Mouse (Mus musculus) fibroblast of lung, adult 2 months (primary cell): ENCODE measurements at regions not wholly inside any gene's neighbourhood (a gene's known extent, or its start where the extent isn't known, plus 50 kb on each side); places are given as distances from the start of the nearest gene placed in this dataset.
"Not testable (repeated sequence)": the region's sequence is repeated elsewhere in the genome, so short reads cannot be mapped to it uniquely, and the experiment has no call there.

Experiments
- DNase-seq: peaks from one replicate; pipeline ENCODE4 v3.0.0-alpha.2; 2011; ENCODE audit warnings: low read depth

DNA sequence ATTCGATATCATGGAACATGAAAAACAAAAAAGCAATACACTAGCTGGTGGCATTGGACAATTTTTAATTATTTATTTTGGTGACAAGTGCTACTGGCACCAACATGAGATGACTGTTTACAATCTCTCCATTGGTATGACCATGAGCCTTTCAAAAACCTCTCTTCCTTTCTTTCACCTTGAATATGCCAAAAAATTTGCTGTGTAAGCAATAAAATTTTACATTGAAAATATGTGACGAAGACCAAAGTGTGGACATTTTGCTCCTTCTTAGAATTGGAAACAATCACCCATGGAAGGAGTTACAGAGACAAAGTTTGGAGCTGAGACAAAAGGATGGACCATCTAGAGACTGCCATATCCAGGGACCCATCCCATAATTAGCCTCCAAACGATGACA, 83.4 kb upstream of the Gm49339 start:
- DNase-seq = not testable (repeated sequence)

GRCm38 (mm10) chr10:51405141-51405540, 75.3 kb upstream of the Gm49339 start:
- DNase-seq = peak; percentile 52

DNA sequence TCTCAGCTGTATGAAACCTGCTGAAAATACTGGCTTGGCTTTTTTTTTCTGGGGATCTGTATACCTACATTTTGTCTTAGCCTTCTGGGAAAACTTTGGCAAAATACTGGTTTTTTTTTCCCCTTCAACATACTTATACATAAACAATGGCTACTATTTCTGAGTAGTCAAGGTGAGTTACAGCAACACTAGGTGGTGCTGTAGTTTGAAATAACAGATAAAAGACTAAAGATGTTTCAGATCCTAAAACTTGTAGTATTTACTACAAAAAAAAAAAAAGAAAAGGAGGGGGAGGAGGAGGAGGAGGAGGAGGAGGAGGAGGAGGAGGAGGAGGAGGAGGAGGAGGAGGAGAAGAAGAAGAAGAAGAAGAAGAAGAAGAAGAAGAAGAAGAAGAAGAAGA, 67.6 kb upstream of the Gm49339 start:
- DNase-seq = no peak

GRCm38 (mm10) chr10:51414512-51414911, 65.9 kb upstream of the Gm49339 start:
- DNase-seq = no peak

- no peak for DNase-seq
These were observed 63.7 kb upstream of the Gm49339 start for GRCm38 (mm10) chr10:51416723-51417122.

- DNase-seq = no peak
These were observed 63.0 kb upstream of the Gm49339 start for GRCm38 (mm10) chr10:51417221-51417911.

DNA sequence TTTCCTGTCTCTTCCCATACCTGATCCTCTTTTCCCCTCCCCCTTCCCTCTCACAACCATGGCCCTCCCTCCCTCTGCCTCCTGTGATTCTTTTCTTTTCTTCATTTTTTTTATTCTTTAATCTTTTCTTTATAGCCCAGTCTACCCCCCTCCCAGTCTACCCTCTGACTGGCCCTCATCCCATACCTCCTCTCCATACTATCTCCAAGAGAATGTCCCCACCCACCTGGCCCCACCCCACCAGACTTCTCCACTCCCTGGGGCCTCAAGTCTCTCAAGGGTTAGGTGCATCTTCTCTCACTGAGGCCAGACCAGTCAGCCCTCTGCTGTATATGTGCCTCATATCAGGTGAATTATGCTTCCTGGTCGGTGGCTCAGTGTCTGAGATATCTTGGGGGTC, 61.9 kb upstream of the Gm49339 start:
- DNase-seq = no peak

DNA sequence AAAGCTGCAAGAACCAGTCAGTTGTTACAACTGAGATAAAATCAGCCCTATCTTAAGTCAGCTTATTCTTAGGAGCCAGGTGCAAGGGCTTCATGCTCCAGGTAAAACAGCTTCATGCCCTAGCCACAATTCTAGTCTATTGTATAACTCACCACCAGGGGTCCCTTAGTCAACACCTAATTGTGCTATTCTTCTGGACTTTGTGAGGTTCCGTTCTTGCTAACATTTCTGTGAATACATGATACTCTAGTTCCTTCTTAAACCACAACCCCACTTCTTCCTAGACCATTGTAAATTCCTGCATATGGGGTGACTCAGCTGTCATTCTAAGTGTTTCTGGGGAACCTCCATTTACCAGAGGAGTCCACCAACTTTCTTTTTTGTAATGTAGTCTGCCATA, 57.9 kb upstream of the Gm49339 start:
- no peak for DNase-seq
